Mouse (Mus musculus) E14TG2a.4 (cell line): Measurements from ENCODE around the gene Tmc8.

Experiments used
- CTCF ChIP-seq: conservative IDR thresholded peaks from 2 replicates; pipeline ENCODE4 v1.5.1; 2014; ENCODE audit warnings: low read length
- NANOG ChIP-seq: IDR thresholded peaks from 2 replicates; pipeline ENCODE4 v1.6.1; 2014; ENCODE audit warnings: borderline replicate concordance, low read length, mixed read lengths

DNA sequence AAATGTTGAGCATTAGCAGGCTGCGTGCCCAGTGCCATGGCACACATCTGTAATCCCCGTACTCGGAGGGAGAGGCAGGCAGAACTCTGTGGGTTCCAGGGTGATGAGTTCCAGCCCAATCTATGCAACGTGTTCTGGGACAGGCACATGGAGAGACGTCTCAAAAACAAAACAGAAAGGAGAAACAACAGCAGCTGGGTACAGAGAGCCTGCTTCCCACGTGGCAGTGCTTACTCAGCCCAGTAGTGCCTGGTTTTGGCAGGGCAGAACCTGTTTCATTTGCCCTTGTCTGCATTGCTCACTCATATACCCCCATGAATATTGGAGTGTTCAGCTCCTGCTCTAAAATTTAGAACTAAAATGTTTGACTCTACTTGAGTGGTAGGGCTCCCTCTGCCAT, 30.3 kb upstream of the Tmc8 start:
- TF ChIP-seq NANOG, result no peak
- no peak for TF ChIP-seq CTCF
